Mouse (Mus musculus): ENCODE results near the gene Slc9a9.

Gene Slc9a9

GRCm38 (mm10) chr9:95167806-95168205 is 498.1 kb downstream of the Slc9a9 start:
- no peak for DNase-seq

- DNase-seq, result peak; percentile 60 to 61
Measured at GRCm38 (mm10) chr9:95168487-95169008, 498.8 kb downstream of the Slc9a9 start.

- DNase-seq, result no peak
Measured at GRCm38 (mm10) chr9:95178170-95178569, 508.5 kb downstream of the Slc9a9 start.

- DNase-seq, result no peak
Measured at GRCm38 (mm10) chr9:95180005-95180404, 510.3 kb downstream of the Slc9a9 start.

GRCm38 (mm10) chr9:95180569-95180968 is 510.9 kb downstream of the Slc9a9 start:
- DNase-seq, result no peak

GRCm38 (mm10) chr9:95181241-95182043 is 511.7 kb downstream of the Slc9a9 start:
- peak; percentile 18 to 32 for DNase-seq

GRCm38 (mm10) chr9:95182272-95182671 is 512.6 kb downstream of the Slc9a9 start:
- no peak for DNase-seq

- DNase-seq, result no peak
Measured at GRCm38 (mm10) chr9:95184453-95184852, 514.7 kb downstream of the Slc9a9 start.

GRCm38 (mm10) chr9:95185840-95186239 is 516.1 kb downstream of the Slc9a9 start:
- no peak for DNase-seq

GRCm38 (mm10) chr9:95186386-95187289 is 516.9 kb downstream of the Slc9a9 start:
- DNase-seq, result peak in 1 of 2 experiments; percentile 22

- peak; percentile 21 to 26 for DNase-seq
Measured at GRCm38 (mm10) chr9:95188362-95189217, 518.9 kb downstream of the Slc9a9 start.

GRCm38 (mm10) chr9:95189218-95189605 is 519.5 kb downstream of the Slc9a9 start:
- peak in 1 of 2 experiments; percentile 21 for DNase-seq

GRCm38 (mm10) chr9:95191442-95191841 is 521.7 kb downstream of the Slc9a9 start:
- DNase-seq, result no peak

GRCm38 (mm10) chr9:95192901-95193532 is 523.3 kb downstream of the Slc9a9 start:
- no peak for DNase-seq

GRCm38 (mm10) chr9:95193672-95194071 is 524.0 kb downstream of the Slc9a9 start:
- no peak for DNase-seq

- DNase-seq, result no peak
Measured at GRCm38 (mm10) chr9:95194158-95194557, 524.4 kb downstream of the Slc9a9 start.

GRCm38 (mm10) chr9:95207661-95208060 is 538.0 kb downstream of the Slc9a9 start:
- peak; percentile 39 to 44 for DNase-seq

GRCm38 (mm10) chr9:95208681-95209080 is 539.0 kb downstream of the Slc9a9 start:
- DNase-seq, result peak; percentile 40 to 65

GRCm38 (mm10) chr9:95220009-95220408 is 550.3 kb downstream of the Slc9a9 start:
- DNase-seq, result no peak

GRCm38 (mm10) chr9:95221310-95221709 is 551.6 kb downstream of the Slc9a9 start:
- DNase-seq, result no peak

GRCm38 (mm10) chr9:95226986-95227385 is 557.3 kb downstream of the Slc9a9 start:
- no peak for DNase-seq

GRCm38 (mm10) chr9:95228123-95228522 is 558.4 kb downstream of the Slc9a9 start:
- DNase-seq, result no peak

Data from cerebellum, postnatal 14 days (tissue).